Mouse (Mus musculus): Measurements from ENCODE around the gene Ap4b1.

The Ap4b1 gene

GRCm38 (mm10) chr3:103808891-103809798 lies at the start of gene Ap4b1, which contains the start of the genes Dclre1b and Gm43064:
Ap4b1 (plus strand) TSS chr3:103809520.
Dclre1b (minus strand) TSS chr3:103809444.
Gm43064 (plus strand) TSS chr3:103809573.
- WGBS: under 1% methylated on average over 70 of the region's 70 CpGs

- 65% methylated on average over 3 of the region's 3 CpGs for WGBS
Measured at GRCm38 (mm10) chr3:103766789-103767188, 42.5 kb upstream of the Ap4b1 start.

GRCm38 (mm10) chr3:103771531-103772130 lies 37.7 kb upstream of the Ap4b1 start:
- 40% methylated on average over 9 of the region's 9 CpGs for WGBS

DNA sequence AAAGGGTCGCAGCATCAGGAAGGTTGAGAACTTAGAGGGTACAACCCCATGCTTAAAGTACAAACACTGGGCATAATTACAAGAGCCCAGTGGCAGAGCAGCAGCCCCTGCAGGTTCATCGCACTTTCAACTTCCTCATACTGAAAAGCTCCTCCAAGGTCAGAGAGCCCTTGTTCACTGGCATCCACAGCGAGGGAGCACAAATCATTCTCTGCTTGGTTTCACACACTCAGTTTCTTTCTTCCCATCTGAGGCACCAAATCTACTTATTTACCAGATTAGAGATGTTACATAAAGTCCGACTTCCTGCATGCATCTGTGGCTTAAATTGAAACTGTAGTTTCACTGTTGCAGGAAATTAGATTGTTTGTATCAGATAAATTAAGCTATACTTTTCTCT lies 36.5 kb upstream of the Ap4b1 start:
- 50% methylated on average over 4 of the region's 4 CpGs for WGBS

DNA sequence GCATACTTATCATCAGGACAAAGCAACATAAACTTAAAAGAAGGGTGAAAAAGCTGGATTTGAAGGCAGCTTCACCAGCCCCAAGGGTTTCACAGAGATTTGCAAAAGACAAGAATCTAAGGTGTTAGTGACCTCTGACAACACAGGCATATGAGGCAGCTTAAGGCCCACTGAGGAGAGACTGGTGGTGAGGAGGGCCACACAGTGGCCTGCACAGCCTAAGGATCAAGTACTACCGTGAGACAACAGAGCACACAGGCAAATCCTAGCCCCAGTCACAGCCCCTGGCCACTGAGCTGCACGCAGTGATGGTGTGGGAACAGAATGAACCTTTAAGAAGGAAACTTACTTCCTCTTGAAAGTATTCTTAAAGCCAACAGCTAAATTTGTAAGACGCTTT lies 35.8 kb upstream of the Ap4b1 start:
- 61% methylated on average over 3 of the region's 3 CpGs for WGBS

DNA sequence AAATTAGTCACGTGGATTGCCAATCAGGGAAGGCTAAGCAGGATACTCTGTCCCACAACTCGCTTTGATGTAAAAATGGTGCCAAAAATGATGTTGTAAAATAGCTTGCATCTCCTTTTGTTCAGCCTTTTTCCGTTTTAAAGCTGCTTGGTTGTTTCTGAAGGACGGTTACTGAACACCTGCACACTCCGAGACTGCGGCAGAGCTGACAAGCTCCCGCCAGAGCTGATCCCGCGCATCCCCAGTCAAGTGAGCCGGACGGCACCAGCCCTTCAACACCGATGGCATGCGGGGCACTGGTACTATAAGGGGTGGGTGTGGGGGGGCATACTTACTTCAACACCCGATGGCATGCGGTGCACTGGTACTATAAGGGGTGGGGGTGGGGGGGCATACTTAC lies 35.3 kb upstream of the Ap4b1 start:
- WGBS: 71% methylated on average over 15 of the region's 15 CpGs

GRCm38 (mm10) chr3:103777940-103778339 lies 31.4 kb upstream of the Ap4b1 start:
- 57% methylated on average over 11 of the region's 11 CpGs for WGBS

- WGBS: 73% methylated on average over 6 of the region's 6 CpGs
Measured at GRCm38 (mm10) chr3:103778660-103779059, 30.7 kb upstream of the Ap4b1 start.

GRCm38 (mm10) chr3:103779183-103779582 lies 30.1 kb upstream of the Ap4b1 start:
- 42% methylated on average over 7 of the region's 7 CpGs for WGBS

DNA sequence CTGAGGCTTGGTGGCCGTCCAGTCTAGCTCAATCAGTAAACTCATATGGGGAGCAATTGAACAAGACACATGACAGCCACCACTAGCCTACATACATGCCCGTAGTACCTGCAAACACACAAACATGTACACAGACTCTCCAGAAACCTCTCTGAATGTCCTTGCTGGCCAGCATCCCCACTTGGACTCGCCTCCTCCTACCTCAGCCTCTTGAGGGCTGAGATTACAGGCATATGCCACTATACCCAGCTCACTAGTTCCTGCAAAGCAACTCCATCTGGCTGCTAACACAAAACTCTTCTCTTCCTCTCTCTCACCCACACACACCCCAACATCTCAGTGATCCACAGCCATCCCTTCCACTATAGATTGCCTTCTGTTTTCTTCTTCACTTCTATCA lies 29.0 kb upstream of the Ap4b1 start:
- WGBS: 65% methylated on average over 3 of the region's 3 CpGs

DNA sequence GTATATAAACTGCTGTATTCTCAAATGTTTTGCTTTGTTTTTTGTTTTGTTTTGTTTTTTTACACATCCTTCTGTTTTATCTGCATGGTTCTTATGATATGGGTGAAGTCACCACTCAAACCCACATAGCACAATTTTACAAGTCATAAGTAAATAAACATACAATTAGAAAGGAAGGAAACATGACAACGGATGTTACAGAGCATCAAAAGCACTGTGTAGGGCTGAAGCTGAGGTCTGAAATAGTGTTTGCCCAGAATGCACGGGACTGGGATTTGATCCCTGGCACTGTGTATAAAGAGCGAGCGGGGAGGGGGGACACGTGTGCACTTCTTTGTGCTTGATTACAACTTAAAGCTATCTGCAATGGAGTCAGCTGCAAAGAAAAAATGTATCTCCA lies 28.5 kb upstream of the Ap4b1 start:
- 51% methylated on average over 5 of the region's 5 CpGs for WGBS

GRCm38 (mm10) chr3:103782844-103783609 lies 26.3 kb upstream of the Ap4b1 start:
- 86% methylated on average over 4 of the region's 4 CpGs for WGBS

- WGBS: 63% methylated on average over 7 of the region's 7 CpGs
Measured at GRCm38 (mm10) chr3:103787225-103787624, 22.1 kb upstream of the Ap4b1 start.

- WGBS: 62% methylated on average over 7 of the region's 7 CpGs
Measured at GRCm38 (mm10) chr3:103789096-103789495, 20.2 kb upstream of the Ap4b1 start.

- 1% methylated on average over 14 of the region's 14 CpGs for WGBS
Measured at GRCm38 (mm10) chr3:103789891-103790345, 19.4 kb upstream of the Ap4b1 start.

DNA sequence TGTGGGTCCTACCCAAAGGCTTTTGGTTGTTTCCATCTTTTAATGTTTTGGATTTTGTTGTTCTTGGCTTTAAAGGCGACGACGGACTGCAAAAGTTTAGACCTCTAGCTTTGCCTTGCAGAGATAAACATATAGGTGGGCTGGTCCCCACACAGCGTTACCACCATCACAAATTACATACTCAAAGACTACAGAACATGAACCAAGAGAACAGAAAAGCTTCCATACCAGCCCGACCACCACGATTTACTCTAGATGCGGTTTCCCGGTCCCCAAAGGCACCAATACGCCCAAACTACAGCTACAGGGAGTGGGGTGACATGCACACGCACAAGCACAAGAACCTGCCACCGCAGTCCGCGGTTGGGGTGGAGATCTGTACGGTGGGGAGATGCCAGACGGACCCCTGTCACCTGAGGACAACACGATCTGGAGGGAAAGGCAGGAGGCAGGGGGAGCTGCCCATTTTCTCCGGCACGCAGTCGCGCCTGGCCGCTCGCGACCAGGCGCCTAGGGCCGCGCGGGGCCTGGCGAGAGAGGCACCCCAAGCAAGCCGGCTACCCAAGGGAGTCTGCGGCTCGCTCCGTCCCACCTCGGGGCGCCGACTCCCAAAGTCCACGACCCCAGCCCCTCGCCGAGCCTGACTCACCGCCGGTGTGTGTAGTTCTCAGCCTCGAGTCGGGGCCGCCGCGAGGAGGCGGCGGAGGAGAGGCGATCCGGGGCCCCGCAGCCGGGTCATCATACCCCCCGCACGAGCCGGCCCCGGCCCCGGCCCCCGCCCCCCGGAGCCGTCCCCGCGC lies 18.8 kb upstream of the Ap4b1 start:
- under 1% methylated on average over 50 of the region's 61 CpGs for WGBS

GRCm38 (mm10) chr3:103791230-103792110 lies 17.9 kb upstream of the Ap4b1 start, which contains the start of gene Hipk1:
Hipk1 (minus strand) TSS chr3:103791563.
- WGBS: 7% methylated on average over 49 of the region's 49 CpGs

DNA sequence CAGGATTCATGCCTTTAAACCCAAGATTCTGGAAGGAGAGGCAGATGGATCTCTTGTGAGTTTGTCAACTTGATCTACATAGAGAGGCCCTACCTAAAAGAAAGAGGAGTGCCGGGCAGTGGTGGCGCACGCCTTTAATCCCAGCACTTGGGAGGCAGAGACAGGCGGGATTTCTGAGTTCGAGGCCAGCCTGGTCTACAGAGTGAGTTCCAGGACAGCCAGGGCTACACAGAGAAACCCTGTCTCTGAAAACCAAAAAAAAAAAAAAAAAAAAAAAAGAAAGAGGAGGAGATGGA lies 17.3 kb upstream of the Ap4b1 start:
- 73% methylated on average over 5 of the region's 5 CpGs for WGBS

GRCm38 (mm10) chr3:103792566-103792965 lies 16.8 kb upstream of the Ap4b1 start:
- WGBS: 74% methylated on average over 1 of the region's 1 CpGs

DNA sequence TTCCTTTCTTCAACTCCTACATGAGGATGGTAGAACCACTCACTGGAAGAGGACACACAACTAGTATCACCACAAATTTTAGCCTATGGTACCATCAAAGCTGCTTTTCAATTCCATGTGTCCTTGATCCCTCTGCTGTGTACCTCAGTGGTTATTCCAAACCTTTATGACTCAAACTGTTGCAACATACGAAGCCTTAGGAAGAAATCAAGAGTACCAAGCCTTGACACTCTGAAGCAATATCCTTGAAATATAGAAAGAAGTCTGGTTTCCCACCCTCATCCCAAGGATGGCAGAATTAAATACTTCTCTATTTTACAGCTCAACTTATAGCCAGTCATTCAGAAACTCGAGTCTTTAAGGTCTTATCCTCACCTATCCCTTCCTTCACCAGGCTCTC lies 12.9 kb upstream of the Ap4b1 start:
- 73% methylated on average over 2 of the region's 2 CpGs for WGBS
